Mouse (Mus musculus) lung, embryonic 14.5 days (tissue): Measurements from ENCODE around the gene Grik3. TPM values are rescaled to one million over a fixed set of nuclear protein-coding genes. Genes with fewer than 3 reads are reported as not detected.

Source experiments
- ATAC-seq: fragments of 200-750 bp; cut with Nextera tagmentation; 2 replicates; pipeline ENCODE4 v1.8.0; 2017; ENCODE audit warnings: mild to moderate bottlenecking, moderate TSS enrichment, moderate library complexity; ENCODE audit not compliant: insufficient read depth
- DNase-seq: peaks from one replicate; pipeline ENCODE4 v3.0.0-alpha.2; 2015
- H3K27ac ChIP-seq: fragments of 300-500 bp; sonication (generic); 2 replicates; pipeline ENCODE4 v1.5.1; 2014; ENCODE audit warnings: low read depth, mild to moderate bottlenecking, moderate library complexity
- H3K27me3 ChIP-seq: fragments of 300-500 bp; sonication (generic); 2 replicates; pipeline ENCODE4 v1.6.1; 2014; ENCODE audit warnings: low read length, control low read depth; ENCODE audit not compliant: insufficient read depth
- H3K36me3 ChIP-seq: fragments of 300-500 bp; sonication (generic); 2 replicates; pipeline ENCODE4 v1.6.1; 2014; ENCODE audit warnings: control low read depth; ENCODE audit not compliant: insufficient read depth
- H3K4me1 ChIP-seq: fragments of 300-500 bp; sonication (generic); 2 replicates; pipeline ENCODE4 v1.6.1; 2014; ENCODE audit warnings: antibody characterized with exemption, control low read depth; ENCODE audit not compliant: insufficient read depth
- H3K4me2 ChIP-seq: fragments of 300-500 bp; sonication (generic); 2 replicates; pipeline ENCODE4 v1.6.1; 2014; ENCODE audit warnings: mild to moderate bottlenecking
- H3K4me3 ChIP-seq: fragments of 300-500 bp; sonication (generic); 2 replicates; pipeline ENCODE4 v1.5.1; 2014; ENCODE audit warnings: low read depth, low read length
- H3K9ac ChIP-seq: fragments of 300-500 bp; sonication (generic); 2 replicates; pipeline ENCODE4 v1.6.1; 2014
- H3K9me3 ChIP-seq: fragments of 300-500 bp; sonication (generic); 2 replicates; pipeline ENCODE4 v1.6.1; 2016; ENCODE audit warnings: low read depth, low read length, control low read depth
- CTCF ChIP-seq: IDR thresholded peaks from 2 replicates; pipeline ENCODE4 v1.5.1; 2016; ENCODE audit warnings: antibody characterized with exemption, low read depth
- WGBS: fragments of 180-500 bp; shearing (Covaris S2); extraction: QIAGEN DNeasy Blood & Tissue Kit; methylation state at CpG from one replicate; pipeline ENCODE4 v1.1.7; 2014; 5-methylcytosine and 5-hydroxymethylcytosine counted together
- polyA plus RNA-seq: library from polyadenylated mRNA; unstranded; fragments of >200 nt; fragmentation: Nextera tagmentation; extraction: Ambion mirVana; gene quantifications from 2 replicates; pipeline ENCODE4 v1.2.1, GENCODE M21; 2014

The Grik3 gene
- polyA plus RNA-seq, 1 experiment from 2014 or later, result not detected

DNA sequence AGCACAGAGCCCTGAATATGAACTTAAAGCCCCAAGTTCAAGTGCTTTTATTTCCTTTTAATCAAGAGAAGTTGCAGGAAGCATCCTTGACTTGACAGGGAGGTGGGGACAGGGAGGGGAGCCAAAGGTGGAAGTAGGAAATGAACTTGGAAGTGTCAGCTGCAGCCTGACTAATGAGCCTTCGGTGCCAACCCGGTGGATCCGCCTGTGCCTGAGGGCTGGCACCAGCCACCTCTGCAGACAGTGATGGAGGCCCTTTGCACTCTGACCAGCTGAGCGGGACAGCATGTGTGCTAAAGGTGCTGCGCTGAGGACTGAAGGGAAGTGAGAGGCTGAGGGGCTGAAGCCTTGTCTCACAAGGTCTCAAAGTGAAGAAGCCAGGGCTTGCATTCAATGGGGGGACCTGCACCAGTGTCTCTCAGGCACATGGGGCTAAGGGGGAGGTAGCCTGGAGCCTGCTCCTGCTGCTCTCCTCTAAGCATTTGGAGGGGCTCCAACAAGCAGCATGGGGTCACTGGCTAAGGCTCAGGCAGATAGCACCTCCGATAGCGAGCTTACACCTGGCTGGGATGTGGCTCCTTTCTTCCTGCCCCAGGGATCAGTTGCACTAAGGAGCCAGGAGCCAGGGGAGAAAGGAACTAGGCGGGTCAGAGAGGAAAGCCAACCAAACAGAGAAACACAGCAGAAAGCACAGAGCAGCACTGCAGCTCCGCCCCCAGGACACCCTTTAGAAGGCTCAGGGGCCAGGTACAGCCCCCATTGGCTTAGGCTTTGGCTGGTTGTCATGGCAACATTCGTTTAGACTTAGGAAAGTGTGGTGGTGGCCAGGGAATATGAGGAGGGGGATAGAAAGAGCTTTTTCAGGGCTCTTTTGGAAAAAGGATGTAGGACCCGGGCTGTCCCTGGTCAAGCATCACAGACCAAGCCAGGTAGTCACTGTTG, 33.1 kb upstream of the Grik3 start:
- Histone ChIP-seq H3K27ac (no peak overlapping the region), H3K4me3 (no peak overlapping the region), H3K4me1 (no peaks in the 10 kb centered on the region), H3K36me3 (no peaks in the 10 kb centered on the region), H3K9me3 (no peaks in the 10 kb centered on the region), H3K9ac (no peak overlapping the region), H3K4me2 (no peak overlapping the region), H3K27me3 (no peaks in the 10 kb centered on the region)
- ATAC-seq (no peak), DNase-seq (no peak)
- 17% methylated on average over 11 of the region's 11 CpGs for WGBS
- TF ChIP-seq CTCF, result no peak

DNA sequence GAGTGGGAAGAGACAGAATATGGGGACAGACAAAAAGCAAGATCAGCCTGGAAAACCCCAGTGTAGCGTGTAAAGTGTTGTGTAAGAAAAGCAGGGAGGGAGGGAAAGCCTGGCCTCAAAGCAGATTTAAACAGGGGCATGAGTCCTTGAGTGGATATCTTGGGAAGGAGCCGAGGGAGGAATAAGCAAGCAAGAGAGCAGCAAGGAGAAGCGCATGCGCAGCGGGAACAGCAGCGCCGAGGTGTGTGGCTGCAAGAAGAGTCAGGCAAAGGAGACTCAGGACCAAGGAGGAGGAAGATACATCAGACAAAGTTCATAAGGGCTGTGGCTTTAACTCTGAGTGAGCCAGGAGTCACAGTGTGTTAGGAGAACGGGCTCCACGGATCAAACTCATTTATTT, 30.7 kb upstream of the Grik3 start:
- H3K27me3 ChIP-seq, result no peaks in the 10 kb centered on the region
- no peak for TF ChIP-seq CTCF

DNA sequence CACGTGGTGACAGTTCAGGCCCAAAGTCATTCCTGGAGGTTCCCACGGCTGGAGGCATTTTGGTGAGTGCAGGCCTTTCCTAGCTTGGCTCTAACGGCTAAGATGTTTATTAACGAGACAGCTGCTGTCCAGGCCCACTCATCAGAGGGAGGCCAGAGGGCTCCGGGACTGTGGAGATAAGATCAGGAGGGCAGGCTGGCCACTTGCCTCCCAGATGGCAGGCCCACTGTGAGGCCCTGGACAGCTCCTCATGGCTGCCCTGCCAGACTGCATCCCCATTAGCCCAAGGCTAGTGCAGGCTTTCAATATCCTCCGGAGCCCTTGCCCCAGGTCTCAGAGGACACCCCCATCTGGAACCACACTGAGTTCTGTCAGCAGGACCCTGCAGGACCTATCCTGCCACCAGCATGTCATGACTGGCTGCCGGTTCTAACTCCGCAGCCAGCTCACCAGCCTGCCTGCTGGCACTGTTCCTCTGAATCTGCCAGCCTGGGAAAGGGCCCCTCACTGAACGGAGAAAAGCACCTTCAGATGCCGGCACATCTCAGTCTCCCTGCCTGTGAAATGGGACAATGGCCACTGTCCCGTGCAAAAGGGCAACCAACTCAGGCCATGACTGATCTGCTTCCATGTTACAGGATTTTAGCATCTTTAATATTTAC, 20.7 kb upstream of the Grik3 start:
- Histone ChIP-seq H3K4me1 (no peaks in the 10 kb centered on the region), H3K9me3 (no peaks in the 10 kb centered on the region), H3K4me3 (no peak overlapping the region), H3K9ac (no peak overlapping the region), H3K27ac (no peak overlapping the region), H3K4me2 (no peak overlapping the region), H3K27me3 (no peaks in the 10 kb centered on the region), H3K36me3 (no peaks in the 10 kb centered on the region)
- 35% methylated on average over 11 of the region's 11 CpGs for WGBS
- TF ChIP-seq CTCF, result no peak
- DNase-seq (no peak), ATAC-seq (no peak)

More for the DNA sequence above, 30.7 kb upstream of the Grik3 start:
- no peaks in the 10 kb centered on the region for H3K4me1 ChIP-seq
- H3K9ac ChIP-seq, result no peak overlapping the region
- no peak overlapping the region for H3K4me3 ChIP-seq
- DNase-seq, result no peak
- 54% methylated on average over 9 of the region's 9 CpGs for WGBS
- H3K27ac ChIP-seq, result no peak overlapping the region
- no peaks in the 10 kb centered on the region for H3K9me3 ChIP-seq
- no peak for ATAC-seq
- H3K4me2 ChIP-seq, result no peak overlapping the region
- H3K36me3 ChIP-seq, result no peaks in the 10 kb centered on the region

DNA sequence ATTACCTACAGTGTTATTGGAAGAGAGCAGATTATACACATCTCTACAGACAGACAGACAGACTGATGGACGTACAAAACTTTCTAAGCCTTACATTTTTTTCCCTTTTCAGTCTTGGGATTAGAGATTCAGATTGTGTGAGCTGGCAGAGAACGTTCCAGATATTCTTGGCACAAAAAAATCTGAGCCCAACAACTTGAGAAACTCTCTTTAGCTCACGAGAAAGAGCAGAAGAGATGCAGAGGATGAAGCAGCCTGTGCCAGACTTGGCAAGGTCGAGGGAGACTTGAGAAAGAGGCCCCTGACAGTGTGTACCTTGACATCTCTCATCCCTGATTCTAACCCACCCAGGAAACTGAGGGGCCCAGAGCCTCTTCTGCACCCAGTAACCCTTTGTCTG, 15.6 kb upstream of the Grik3 start:
- DNase-seq (no peak), ATAC-seq (no peak)

DNA sequence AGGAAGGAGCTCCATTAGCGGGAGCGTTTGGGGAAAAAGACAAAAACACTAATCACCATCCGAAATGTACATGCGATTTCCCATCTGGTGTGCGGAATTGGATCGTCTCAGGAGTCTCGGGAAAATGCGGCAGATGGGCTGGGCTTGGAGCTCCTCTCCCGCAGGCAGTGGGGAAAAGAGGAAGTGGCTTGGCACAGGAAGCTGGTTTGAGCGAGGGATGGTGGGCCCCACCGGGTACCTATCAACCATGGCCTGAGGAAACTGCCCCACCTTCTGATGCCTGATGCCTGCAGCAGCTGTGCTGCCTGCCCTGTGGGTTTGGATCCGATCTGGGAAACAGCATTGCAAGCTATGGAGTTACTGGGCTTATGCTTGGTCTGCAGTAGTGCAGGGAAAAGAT, 12.4 kb upstream of the Grik3 start:
- no peak overlapping the region for H3K4me3 ChIP-seq
- H3K4me1 ChIP-seq, result no peaks in the 10 kb centered on the region
- WGBS, result 38% methylated on average over 12 of the region's 12 CpGs
- H3K27me3 ChIP-seq, result peaks cover 26% of the 10 kb centered on the region; the same call in 1 of the 2 replicates
- H3K9ac ChIP-seq, result no peak overlapping the region
- no peaks in the 10 kb centered on the region for H3K9me3 ChIP-seq
- H3K4me2 ChIP-seq, result no peak overlapping the region
- no peaks in the 10 kb centered on the region for H3K36me3 ChIP-seq
- no peak for TF ChIP-seq CTCF
- ATAC-seq (no peak), DNase-seq (no peak)
- H3K27ac ChIP-seq, result no peak overlapping the region

More for the DNA sequence above, 15.6 kb upstream of the Grik3 start:
- Histone ChIP-seq H3K4me3 (no peak overlapping the region), H3K4me1 (no peaks in the 10 kb centered on the region), H3K36me3 (no peaks in the 10 kb centered on the region), H3K9ac (no peak overlapping the region), H3K27me3 (peaks cover 8% of the 10 kb centered on the region; the same call in 1 of the 2 replicates), H3K9me3 (no peaks in the 10 kb centered on the region), H3K27ac (no peak overlapping the region), H3K4me2 (no peak overlapping the region)
- no peak for TF ChIP-seq CTCF
- WGBS, result 68% methylated on average over 4 of the region's 4 CpGs

DNA sequence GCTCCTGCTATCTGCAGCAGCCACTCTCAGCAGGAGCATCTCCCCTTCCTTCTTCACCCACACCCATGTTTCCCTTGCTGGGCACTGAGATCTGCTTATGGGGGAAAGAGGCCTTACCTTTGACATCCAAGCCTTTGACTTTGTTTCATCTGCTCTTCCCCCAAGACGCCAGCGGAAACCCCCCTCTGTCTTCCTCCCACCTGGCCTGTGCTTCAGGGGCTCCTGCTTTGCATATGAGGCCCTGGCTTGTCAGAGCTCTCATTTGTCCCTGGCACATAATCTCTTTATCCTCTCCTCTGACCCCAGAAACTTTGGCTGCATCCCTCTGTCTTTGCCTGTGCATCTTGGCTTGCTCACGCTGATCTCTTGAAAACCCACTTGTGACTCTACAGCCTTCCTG, 9.2 kb upstream of the Grik3 start:
- WGBS, result 20% methylated on average over 3 of the region's 3 CpGs
- DNase-seq (no peak), ATAC-seq (no peak)
- Histone ChIP-seq H3K4me1 (no peaks in the 10 kb centered on the region), H3K4me3 (no peak overlapping the region), H3K27me3 (peaks cover 51% of the 10 kb centered on the region), H3K36me3 (no peaks in the 10 kb centered on the region), H3K4me2 (no peak overlapping the region), H3K9me3 (no peaks in the 10 kb centered on the region), H3K9ac (no peak overlapping the region), H3K27ac (no peak overlapping the region)
- TF ChIP-seq CTCF, result no peak

DNA sequence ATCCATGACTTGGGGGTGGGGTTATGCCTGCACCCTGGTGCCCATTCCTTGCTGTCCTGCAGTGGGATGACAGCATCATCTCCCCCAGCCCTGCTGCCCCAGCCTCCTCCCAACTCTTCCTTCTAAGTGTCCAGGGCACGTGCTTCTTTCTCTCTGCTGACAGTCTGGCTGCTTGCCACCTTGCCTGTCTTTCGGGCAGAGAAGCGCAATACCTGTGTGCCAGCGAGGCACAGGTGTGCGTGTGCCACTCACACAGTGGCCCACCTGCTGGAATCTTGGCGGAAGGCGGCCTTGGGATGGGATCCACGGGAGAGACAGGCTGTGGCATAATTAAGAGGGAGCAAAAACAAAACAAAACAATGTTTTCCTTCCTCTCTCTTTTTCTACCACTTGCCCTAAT, 6.4 kb upstream of the Grik3 start:
- peaks cover 72% of the 10 kb centered on the region for H3K27me3 ChIP-seq
- no peak overlapping the region for H3K4me3 ChIP-seq
- no peak overlapping the region for H3K27ac ChIP-seq
- ATAC-seq (no peak), DNase-seq (no peak)
- no peaks in the 10 kb centered on the region for H3K4me1 ChIP-seq
- H3K4me2 ChIP-seq, result no peak overlapping the region
- H3K36me3 ChIP-seq, result no peaks in the 10 kb centered on the region
- TF ChIP-seq CTCF, result no peak
- H3K9ac ChIP-seq, result no peak overlapping the region
- no peaks in the 10 kb centered on the region for H3K9me3 ChIP-seq
- 26% methylated on average over 8 of the region's 8 CpGs for whole genome bisulfite sequencing
